In genomic region chr6:98113708-98114107, GRCm38 (mm10) we compare ENCODE assay signal across 8 mouse cellular contexts.
A peak's percentile ranks its signal among the peaks of the same experiment; 100 is the strongest.
DNase-seq lines count a peak whose midpoint lies in the region; ATAC-seq lines count a peak whose summit lies in the region.

No protein-coding gene starts in this region.

- intact Hi-C loops in heart, postnatal 14 days (cut with DNase I), result no loop called here
- intact Hi-C loops in left cerebral cortex, postnatal 36 days (cut with DNase I), result no loop called here

- no peak for DNase-seq in heart, postnatal 14 days
- peak; percentile 36 for DNase-seq in limb, embryonic 11.5 days (ENCODE audit: low spot score)
- DNase-seq in neural tube, embryonic 10.5 days (ENCODE audit: extremely low spot score, low spot score), result peak; percentile 27
- no peak for DNase-seq in left cerebral cortex, postnatal 36 days (ENCODE audit: low spot score in 2 of 2)
- no peak for DNase-seq in testis, postnatal 14 days (ENCODE audit: low spot score)
- DNase-seq in right cerebral cortex, postnatal 10 days (ENCODE audit: low spot score in 2 of 2), result no peak

- H3K27me3 ChIP-seq in heart, embryonic 12.5 days (replicated peaks), result no peaks in the 10 kb centered on the region
- no peaks in the 10 kb centered on the region for H3K27me3 ChIP-seq in heart, embryonic 14.5 days (ENCODE audit: control insufficient read depth, insufficient read depth, low read length)
- no peaks in the 10 kb centered on the region for H3K27me3 ChIP-seq in limb, embryonic 11.5 days (ENCODE audit: control insufficient read depth, insufficient read depth, low read length)

- H3K9me3 ChIP-seq in heart, embryonic 12.5 days (replicated peaks), result no peaks in the 10 kb centered on the region
- no peaks in the 10 kb centered on the region for H3K9me3 ChIP-seq in heart, embryonic 14.5 days (ENCODE audit: control insufficient read depth, low read length)
- no peaks in the 10 kb centered on the region for H3K9me3 ChIP-seq in limb, embryonic 11.5 days (ENCODE audit: control insufficient read depth, low read length)

- H3K9ac ChIP-seq in heart, embryonic 12.5 days, result peak overlapping the region; percentile 18; the same call in 1 of the 2 replicates
- H3K9ac ChIP-seq in heart, embryonic 14.5 days (ENCODE audit: low read length), result no peak overlapping the region
- H3K9ac ChIP-seq in limb, embryonic 11.5 days (ENCODE audit: low read length), result no peak overlapping the region

- no peak for ATAC-seq in heart, embryonic 12.5 days (ENCODE audit: insufficient number of reproducible peaks, low FRiP score)
- no peak for ATAC-seq in heart, embryonic 14.5 days (ENCODE audit: insufficient number of reproducible peaks, insufficient read depth, low FRiP score, low read depth)
- no peak for ATAC-seq in limb, embryonic 11.5 days (ENCODE audit: insufficient number of reproducible peaks, low FRiP score, low TSS enrichment, low read depth)

- H3K4me3 ChIP-seq in heart, embryonic 12.5 days, result peak overlapping the region; percentile 24; the same call in 1 of the 2 replicates
- no peak overlapping the region; a peak in 1 of 4 replicates for H3K4me3 ChIP-seq in heart, embryonic 14.5 days (ENCODE audit: control insufficient read depth in 1 of 2, insufficient read depth in 1 of 2, low read depth in 1 of 2, low read length in 2 of 2)
- H3K4me3 ChIP-seq in limb, embryonic 11.5 days (ENCODE audit: low read depth, low read length), result no peak overlapping the region

- WGBS in heart, embryonic 12.5 days, result 28% methylated on average over 7 of the region's 7 CpGs
- WGBS in heart, embryonic 14.5 days, result 37% methylated on average over 7 of the region's 7 CpGs
- 28% methylated on average over 7 of the region's 7 CpGs for whole genome bisulfite sequencing in limb, embryonic 11.5 days

- peak overlapping the region; percentile 59 for H3K4me2 ChIP-seq in heart, embryonic 12.5 days
- peak overlapping the region; percentile 52 for H3K4me2 ChIP-seq in heart, embryonic 14.5 days (ENCODE audit: low read length)
- H3K4me2 ChIP-seq in limb, embryonic 11.5 days (ENCODE audit: low read depth, severe bottlenecking), result no peak overlapping the region; the same call in 1 of the 2 replicates

- peaks cover 11% of the 10 kb centered on the region for H3K4me1 ChIP-seq in heart, embryonic 12.5 days (replicated peaks)
- peaks cover 2 to 11% of the 10 kb centered on the region in 2 experiments; a peak in 3 of 4 replicates for H3K4me1 ChIP-seq in heart, embryonic 14.5 days (ENCODE audit: control insufficient read depth in 2 of 2, insufficient read depth in 2 of 2, low read length in 2 of 2)
- peaks cover 13% of the 10 kb centered on the region for H3K4me1 ChIP-seq in limb, embryonic 11.5 days (ENCODE audit: control insufficient read depth, insufficient read depth, low read length)

- H3K27ac ChIP-seq in heart, embryonic 12.5 days (ENCODE audit: poor library complexity, severe bottlenecking), result no peak overlapping the region
- H3K27ac ChIP-seq in heart, embryonic 14.5 days (replicated peaks in 1 of 2; ENCODE audit: control insufficient read depth in 1 of 2, insufficient read depth in 1 of 2, low read depth in 2 of 2, low read length in 2 of 2), result no peak overlapping the region
- H3K27ac ChIP-seq in limb, embryonic 11.5 days (replicated peaks; ENCODE audit: low read depth, low read length), result no peak overlapping the region

- no peaks in the 10 kb centered on the region for H3K36me3 ChIP-seq in heart, embryonic 12.5 days
- no peaks in the 10 kb centered on the region for H3K36me3 ChIP-seq in heart, embryonic 14.5 days (ENCODE audit: control insufficient read depth, insufficient read depth, low read length)
- H3K36me3 ChIP-seq in limb, embryonic 11.5 days (ENCODE audit: control insufficient read depth, insufficient read depth, low read length), result no peaks in the 10 kb centered on the region

Comparison
In these comparisons a context has a peak if more than half of its experiments do, and no peak if none do; other contexts are left out.
1. DNase-seq: peak in limb, embryonic 11.5 days (single experiment) and neural tube, embryonic 10.5 days (single experiment); none in heart, postnatal 14 days (0 of 2), left cerebral cortex, postnatal 36 days (0 of 2), testis, postnatal 14 days (single experiment) and right cerebral cortex, postnatal 10 days (0 of 2).